Mouse (Mus musculus): ENCODE results near the gene Hrk. TPM values are rescaled to one million over a fixed set of nuclear protein-coding genes. Genes with fewer than 3 reads are reported as not detected.

The Hrk gene
- total RNA-seq, 2 experiments from 2014 or later, result 0.76 to 1.2 TPM

GRCm38 (mm10) chr5:118204675-118205440 is 40.4 kb downstream of the Hrk start:
- intact Hi-C loops (cut with DNase I), result no loop called here
- no peak for DNase-seq

GRCm38 (mm10) chr5:118205852-118206251 is 41.4 kb downstream of the Hrk start:
- no peak for DNase-seq
- intact Hi-C loops (cut with DNase I), result no loop called here

- DNase-seq, result no peak
- intact Hi-C loops (cut with DNase I), result no loop called here
These were observed 49.6 kb downstream of the Hrk start for GRCm38 (mm10) chr5:118214012-118214411.

- peak; percentile 68 to 81 for DNase-seq
- intact Hi-C loops (cut with DNase I), result no loop called here
These were observed 50.1 kb downstream of the Hrk start for GRCm38 (mm10) chr5:118214418-118215154.

GRCm38 (mm10) chr5:118217410-118217809 is 53.0 kb downstream of the Hrk start:
- intact Hi-C loops (cut with DNase I), result no loop called here
- DNase-seq, result peak; percentile 31 to 35

GRCm38 (mm10) chr5:118223142-118223757 is 58.8 kb downstream of the Hrk start:
- no peak for DNase-seq
- intact Hi-C loops (cut with DNase I), result no loop called here

- DNase-seq, result no peak
- intact Hi-C loops (cut with DNase I), result no loop called here
These were observed 65.7 kb downstream of the Hrk start for GRCm38 (mm10) chr5:118230071-118230611.

- DNase-seq, result no peak
- intact Hi-C loops (cut with DNase I), result no loop called here
These were observed 72.4 kb downstream of the Hrk start for GRCm38 (mm10) chr5:118236891-118237290.

Other genes with a start within 250 kb of the Hrk start
- gene Fbxo21, start 187.9 kb upstream of the Hrk start, total RNA-seq (2021), result 10 to 100 TPM; 40.4 to 41.3 TPM
- gene Tesc, start 136.9 kb upstream of the Hrk start, total RNA-seq (2021), result 100 to 1,000 TPM; 164 to 168 TPM
- 10 to 100 TPM; 43.3 to 43.6 TPM for gene Fbxw8, start 9.2 kb upstream of the Hrk start, total RNA-seq (2021)
- gene Rnft2, start 80.5 kb downstream of the Hrk start, total RNA-seq (2021), result 1 to 10 TPM; 1.0 to 1.8 TPM
- 1 to 10 TPM; 9.2 to 9.3 TPM for gene 2410131K14Rik, start 80.6 kb downstream of the Hrk start, total RNA-seq (2021)